Mouse (Mus musculus) lung, adult 2 months (tissue): ENCODE data around the gene Lrfn1.

Source experiments
- CTCF ChIP-seq: fragments of 200-500 bp; IDR thresholded peaks from 2 replicates; pipeline ENCODE4 v1.5.1; 2011; ENCODE audit warnings: mild to moderate bottlenecking, low read length, control low read depth; ENCODE audit not compliant: insufficient read depth
- POLR2A ChIP-seq: fragments of 200-500 bp; IDR thresholded peaks from 2 replicates; pipeline ENCODE4 v1.6.1; 2011; ENCODE audit warnings: low read depth, mild to moderate bottlenecking, control low read depth, low read length, borderline replicate concordance; ENCODE audit errors: extremely low read depth

DNA sequence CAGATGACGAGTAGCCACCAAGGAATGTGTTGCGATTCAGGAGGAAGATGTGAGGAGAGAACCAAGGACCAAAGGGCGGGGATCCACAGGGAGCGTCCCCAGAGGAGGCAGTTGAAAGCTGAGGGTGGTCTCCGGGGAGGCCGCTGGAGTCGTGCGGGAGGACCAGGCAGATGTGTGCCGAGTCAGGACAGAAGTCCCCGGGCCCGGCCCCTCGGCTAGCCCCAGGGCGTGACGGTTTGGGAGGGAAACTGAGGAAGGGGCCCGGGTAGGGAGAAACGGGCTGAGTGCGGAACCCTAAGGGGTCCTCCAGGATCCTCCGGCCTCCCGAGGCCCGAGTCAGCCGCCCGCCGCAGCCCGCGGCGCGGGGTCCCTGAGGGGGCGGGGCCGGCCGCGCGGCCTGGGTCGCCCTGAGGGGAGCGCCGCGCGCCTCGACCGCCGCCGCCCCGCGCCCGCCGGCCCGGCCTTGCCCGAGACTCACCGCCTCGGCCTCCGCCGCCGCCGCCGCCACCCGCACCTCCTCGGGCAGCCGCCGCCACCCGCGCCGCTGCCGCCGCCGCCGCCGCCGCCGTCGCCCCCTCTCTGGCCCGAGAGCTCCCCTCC, 16.0 kb upstream of the Lrfn1 start:
- TF ChIP-seq CTCF = no peak
- TF ChIP-seq POLR2A = no peak
